Mouse (Mus musculus) embryonic fibroblast, embryonic 13.5 days (primary cell): ENCODE results near the gene C1rb. TPM values are rescaled to one million over a fixed set of nuclear protein-coding genes. Genes with fewer than 3 reads are reported as not detected.
"Not testable (repeated sequence)": the region's sequence is repeated elsewhere in the genome, so short reads cannot be mapped to it uniquely, and the experiment has no call there.

Experiments
- H3K27ac ChIP-seq: 2 replicates; pipeline ENCODE4 v1.5.1; 2012; ENCODE audit warnings: low read length, control low read depth, inconsistent platforms; ENCODE audit not compliant: insufficient read depth
- H3K4me1 ChIP-seq: 2 replicates; pipeline ENCODE4 v1.6.1; 2011; ENCODE audit warnings: low read length; ENCODE audit not compliant: control insufficient read depth, insufficient read depth
- H3K4me3 ChIP-seq: 2 replicates; pipeline ENCODE4 v1.5.1; 2011; ENCODE audit warnings: mild to moderate bottlenecking, control low read depth, low read length; ENCODE audit not compliant: insufficient read depth
- CTCF ChIP-seq: IDR thresholded peaks from 2 replicates; pipeline ENCODE4 v1.5.1; 2011; ENCODE audit warnings: mild to moderate bottlenecking, control low read depth, low read length, moderate library complexity, borderline replicate concordance; ENCODE audit not compliant: insufficient read depth
- POLR2A ChIP-seq: IDR thresholded peaks from 2 replicates; pipeline ENCODE4 v1.6.1; 2011; ENCODE audit warnings: low read depth, mild to moderate bottlenecking, control low read depth, low read length, moderate library complexity
- polyA plus RNA-seq: library from polyadenylated mRNA; stranded (reverse); fragments of >200 nt; gene quantifications from 2 replicates; pipeline ENCODE4 v1.2.4, GENCODE M21; 2011; ENCODE audit warnings: low read depth; ENCODE audit not compliant: missing spikeins, insufficient read length

C1rb gene
- polyA plus RNA-seq, 1 experiment, result not detected

DNA sequence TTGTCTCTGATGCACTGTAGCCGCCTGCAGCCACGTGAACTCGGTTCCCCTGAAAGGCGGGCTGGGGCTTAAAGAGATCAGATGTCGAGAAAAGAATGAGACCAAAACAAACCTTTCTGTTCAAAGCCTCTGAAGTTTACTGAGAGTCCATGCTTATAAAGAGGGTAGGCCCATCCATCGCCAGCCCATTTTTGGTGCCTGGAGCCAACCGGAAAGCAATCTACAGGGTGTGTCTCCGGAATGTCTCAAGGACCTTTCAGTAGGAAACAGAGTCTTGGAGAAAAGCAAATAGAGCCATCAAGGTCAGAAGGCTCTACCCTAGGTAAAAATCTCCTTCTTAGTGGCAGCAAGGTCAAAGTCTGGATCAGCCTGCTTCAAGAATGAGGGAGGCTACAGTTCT is 23.0 kb downstream of the C1rb start:
- Histone ChIP-seq H3K4me3 (no peak overlapping the region), H3K27ac (no peak overlapping the region), H3K4me1 (no peaks in the 10 kb centered on the region)
- no peak for TF ChIP-seq CTCF
- TF ChIP-seq POLR2A, result no peak

DNA sequence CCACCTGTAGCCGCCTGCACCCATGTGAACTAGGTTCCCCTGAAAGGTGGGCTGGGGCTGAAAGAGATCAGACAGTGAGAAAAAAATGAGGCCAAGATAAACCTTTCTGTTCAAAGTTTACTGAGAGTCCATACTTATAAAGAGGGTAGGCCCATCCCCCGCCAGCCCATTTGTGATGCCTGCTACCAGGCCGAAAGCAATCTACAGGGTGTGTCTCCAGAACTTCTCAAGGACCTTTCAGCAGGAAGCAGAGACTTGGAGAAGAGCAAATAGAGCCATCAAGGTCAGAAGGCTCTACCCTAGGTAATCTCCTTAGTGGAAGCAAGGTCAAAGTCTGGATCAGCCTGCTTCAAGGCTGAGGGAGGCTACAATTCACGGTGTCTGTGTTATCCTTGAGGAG is 31.9 kb downstream of the C1rb start:
- Histone ChIP-seq H3K4me1 (no peaks in the 10 kb centered on the region), H3K4me3 (no peak overlapping the region), H3K27ac (no peak overlapping the region)
- TF ChIP-seq CTCF, result no peak
- TF ChIP-seq POLR2A, result no peak

DNA sequence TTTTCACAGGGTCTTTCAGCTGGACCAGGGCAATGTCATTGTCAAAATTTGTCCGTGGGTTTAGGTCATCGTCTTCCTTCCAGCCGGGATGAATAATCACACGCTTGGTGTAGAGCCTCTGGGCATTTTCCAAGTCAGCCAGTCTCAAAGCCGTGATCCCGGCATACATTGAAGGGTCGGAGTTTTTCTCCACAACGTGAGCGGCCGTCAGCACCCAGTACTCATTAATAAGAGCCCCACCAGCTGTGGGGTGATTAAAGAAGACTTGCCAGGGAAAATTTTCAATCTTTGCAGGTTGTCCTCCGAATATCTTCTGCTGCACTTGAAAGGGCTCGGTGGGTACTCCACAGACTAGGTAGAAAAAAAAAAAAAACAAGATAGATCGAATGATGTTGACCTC is 55.5 kb downstream of the C1rb start:
- Histone ChIP-seq H3K4me1 (no peaks in the 10 kb centered on the region), H3K27ac (no peak overlapping the region), H3K4me3 (no peak overlapping the region)
- TF ChIP-seq CTCF (no peak), POLR2A (no peak)

DNA sequence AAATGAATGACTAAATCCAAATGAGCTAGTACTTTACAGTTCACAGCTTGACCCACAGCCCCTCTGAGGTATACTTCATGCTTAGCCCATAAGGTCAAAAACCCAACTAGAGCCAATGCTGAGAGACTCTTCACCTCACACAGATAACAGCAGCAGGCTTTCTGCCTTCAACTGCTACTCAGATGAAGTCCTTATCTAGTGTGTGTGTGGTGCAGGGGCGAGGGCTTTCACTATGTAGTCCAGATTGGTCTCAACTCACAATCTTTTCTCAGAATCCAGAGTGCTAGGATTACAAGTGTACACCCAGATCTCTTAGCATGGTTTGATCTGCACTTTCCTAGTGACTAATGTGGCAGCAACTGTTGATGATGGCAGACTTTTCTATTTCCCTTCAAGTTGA is 56.1 kb downstream of the C1rb start:
- H3K4me3 ChIP-seq, H3K27ac ChIP-seq, H3K4me1 ChIP-seq: not testable (repeated sequence)

DNA sequence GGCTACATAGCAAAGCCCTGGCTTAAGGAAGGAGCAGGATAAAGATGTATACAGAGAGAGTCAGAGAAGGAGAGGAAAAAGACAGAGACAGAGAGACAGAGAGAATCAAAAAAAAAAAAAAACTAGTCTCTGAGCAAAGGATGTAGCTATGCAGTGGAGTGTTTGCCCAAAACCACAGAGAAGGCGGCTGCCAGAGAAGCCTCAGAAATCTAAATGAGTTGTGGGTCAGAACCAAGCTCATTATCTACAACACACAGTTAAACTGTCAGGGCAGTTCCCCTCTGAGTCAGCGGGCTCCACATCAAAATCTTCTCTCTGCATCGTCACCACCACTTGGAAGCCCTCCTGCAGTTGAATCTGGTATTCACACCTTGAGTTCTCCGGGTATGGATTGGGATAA is 60.7 kb downstream of the C1rb start:
- Histone ChIP-seq H3K4me1 (no peaks in the 10 kb centered on the region), H3K4me3 (no peak overlapping the region), H3K27ac (no peak overlapping the region)
- no peak for TF ChIP-seq POLR2A
- no peak for TF ChIP-seq CTCF

Other genes starting within 250 kb of the C1rb start
- gene Pex5, start 155.2 kb upstream of the C1rb start, polyA plus RNA-seq, result 36.1 and 40.0 TPM in 2 replicates
- 0.38 and 0.44 TPM in 2 replicates for gene Clstn3, start 105.5 kb upstream of the C1rb start, polyA plus RNA-seq
- 3.3 and 3.6 TPM in 2 replicates for gene C1rl, start 77.2 kb upstream of the C1rb start, polyA plus RNA-seq
- 15.4 and 30.1 TPM in 2 replicates for gene C1ra, start 57.9 kb upstream of the C1rb start, polyA plus RNA-seq
- 17.0 and 50.4 TPM in 2 replicates for gene C1s1, start 27.9 kb upstream of the C1rb start, polyA plus RNA-seq
- gene C1s2, start 65.8 kb downstream of the C1rb start, polyA plus RNA-seq, result 0.42 TPM in 1 of 2 replicates, not detected in the other
- 51.4 and 67.0 TPM in 2 replicates for gene Lpcat3, start 92.7 kb downstream of the C1rb start, polyA plus RNA-seq
- gene Emg1, start 141.9 kb downstream of the C1rb start, polyA plus RNA-seq, result 67.1 and 68.9 TPM in 2 replicates
- gene Phb2, start 142.0 kb downstream of the C1rb start, polyA plus RNA-seq, result 249 and 253 TPM in 2 replicates
- gene Ptpn6, start 168.4 kb downstream of the C1rb start, polyA plus RNA-seq, result 0.53 and 4.3 TPM in 2 replicates
- 149 and 157 TPM in 2 replicates for gene Grcc10, start 171.1 kb downstream of the C1rb start, polyA plus RNA-seq
- gene Gm45234, start 185.7 kb downstream of the C1rb start, polyA plus RNA-seq, result 0.58 and 0.63 TPM in 2 replicates
- gene Atn1, start 186.2 kb downstream of the C1rb start, polyA plus RNA-seq, result 75.9 and 77.3 TPM in 2 replicates
- 17.5 and 24.1 TPM in 2 replicates for gene Eno2, start 199.4 kb downstream of the C1rb start, polyA plus RNA-seq
- gene Lrrc23, start 209.4 kb downstream of the C1rb start, polyA plus RNA-seq, result not detected in 2 replicates
- gene Spsb2, start 238.4 kb downstream of the C1rb start, polyA plus RNA-seq, result 9.1 and 11.7 TPM in 2 replicates
- 372 and 458 TPM in 2 replicates for gene Tpi1, start 244.0 kb downstream of the C1rb start, polyA plus RNA-seq